Comparison of ENCODE assay signal across 11 mouse cellular contexts in genomic region chr1:85900521-85901333, GRCm38 (mm10). TPM values are rescaled to one million over a fixed set of nuclear protein-coding genes. Genes with fewer than 3 reads are reported as not detected.
A peak's percentile ranks its signal among the peaks of the same experiment; 100 is the strongest.
DNase-seq lines count a peak whose midpoint lies in the region; ATAC-seq and TF ChIP-seq lines count a peak whose summit lies in the region.
"Had no signal": no experiment of that assay in that cellular context is flagged by ENCODE, and none has a peak within 500 bp of the region (broad histone marks: within the 10 kb centered on the region; RNA-seq: fewer than 3 reads in every experiment).

No protein-coding gene starts in this region.

- H3K9ac ChIP-seq in limb, embryonic 12.5 days (replicated peaks) = no peak overlapping the region

- H3K4me1 ChIP-seq in limb, embryonic 12.5 days (replicated peaks) = peaks cover 63% of the 10 kb centered on the region

- peak; percentile 53 for DNase-seq in gastrocnemius, adult 2 months
- DNase-seq in gastrocnemius, postnatal 4 days (ENCODE audit: low spot score in 2 of 2) = no peak
- peak; percentile 66 for DNase-seq in A20 (ENCODE audit: low read depth, low spot score)
- peak; percentile 68 for DNase-seq in fat pad, adult 2 months (ENCODE audit: extremely low read depth, low read depth, low spot score)
- no peak for DNase-seq in thymus, postnatal 36 days
- DNase-seq in adrenal gland, postnatal 25 days = no peak
- DNase-seq: lung, postnatal 36 days; retina, postnatal 1 day had no signal

- H3K27me3 ChIP-seq in limb, embryonic 12.5 days = no peaks in the 10 kb centered on the region

- intact Hi-C loops in gastrocnemius, adult 2 months (cut with DNase I) = no loop called here

- peak overlapping the region; percentile 70 for H3K27ac ChIP-seq in gastrocnemius, adult 2 months
- peak overlapping the region; percentile 42 for H3K27ac ChIP-seq in limb, embryonic 12.5 days

- H3K4me3 ChIP-seq in gastrocnemius, adult 2 months = peak overlapping the region; percentile 8; the same call in 1 of the 2 replicates
- no peak overlapping the region for H3K4me3 ChIP-seq in limb, embryonic 12.5 days (replicated peaks)
- H3K4me3 ChIP-seq: erythroblast, embryonic 14.5 days had no signal

- no peak for TF ChIP-seq CTCF in gastrocnemius, adult 2 months (IDR thresholded peaks at IDR 0.05)

- H3K36me3 ChIP-seq in limb, embryonic 12.5 days = peaks cover 34% of the 10 kb centered on the region

- ATAC-seq in limb, embryonic 12.5 days (ENCODE audit: insufficient number of reproducible peaks, insufficient read depth, low FRiP score, low TSS enrichment, low read depth) = no peak
- ATAC-seq in activated CD4-positive, CD25-positive, alpha-beta regulatory T cell, adult 4 months = no peak

- H3K4me2 ChIP-seq in limb, embryonic 12.5 days = no peak overlapping the region

- WGBS in limb, embryonic 12.5 days = 63% methylated on average over 7 of the region's 7 CpGs

- no peaks in the 10 kb centered on the region for H3K9me3 ChIP-seq in limb, embryonic 12.5 days

RNA-seq across cellular contexts. Expression of gene Itm2c, which starts 6.6 kb away (rescaled TPM):
- total RNA-seq in gastrocnemius, adult 2 months (2021) = 10 to 100 TPM; 22.3 to 23.1 TPM
- total RNA-seq in gastrocnemius, postnatal 4 days (2021) = 10 to 100 TPM; 79.6 to 80.8 TPM
- 214 TPM in 2 replicates for polyA plus RNA-seq in limb, embryonic 12.5 days (2016; fragmentation: Nextera tagmentation; extraction: Ambion mirVana)
- total RNA-seq in adrenal gland, postnatal 25 days (2021) = 453 and 521 TPM in 2 replicates
- 100 to 1,000 TPM in 1 of 2 experiments, 10 to 100 TPM in 1; 75.8 to 126 TPM for polyA plus RNA-seq in activated CD4-positive, CD25-positive, alpha-beta regulatory T cell, adult 4 months (2017; shearing (Covaris generic))

RNA-seq across cellular contexts. Expression of gene 4933407L21Rik, which starts 27.6 kb away (rescaled TPM):
- under 1 TPM in 1 of 2 experiments, not detected in 1; 0.36 TPM for total RNA-seq in gastrocnemius, adult 2 months (2021)
- total RNA-seq in gastrocnemius, postnatal 4 days (2021) = under 1 TPM; 0.39 to 0.96 TPM
- 0.17 TPM in 1 of 2 replicates, not detected in the other for polyA plus RNA-seq in limb, embryonic 12.5 days (2016; fragmentation: Nextera tagmentation; extraction: Ambion mirVana)
- 0.27 TPM in 1 of 2 replicates, not detected in the other for total RNA-seq in adrenal gland, postnatal 25 days (2021)
- 1 to 10 TPM in 1 of 2 experiments, under 1 TPM in 1; 0.51 to 1.5 TPM for polyA plus RNA-seq in activated CD4-positive, CD25-positive, alpha-beta regulatory T cell, adult 4 months (2017; shearing (Covaris generic))
- polyA plus RNA-seq: erythroblast, embryonic 14.5 days had no signal

Comparison
In these comparisons a context has a peak if more than half of its experiments do, and no peak if none do; other contexts are left out.
1. DNase-seq: peak in gastrocnemius, adult 2 months (single experiment), A20 (single experiment) and fat pad, adult 2 months (single experiment); none in gastrocnemius, postnatal 4 days (0 of 2), thymus, postnatal 36 days (0 of 2) and adrenal gland, postnatal 25 days (single experiment).